Mouse (Mus musculus) embryonic facial prominence, embryonic 14.5 days (tissue): ENCODE results near the gene Ccdc39. TPM values are rescaled to one million over a fixed set of nuclear protein-coding genes. Genes with fewer than 3 reads are reported as not detected.

ENCODE experiments used
- ATAC-seq: fragments of 200-750 bp; cut with Nextera tagmentation; 2 replicates; pipeline ENCODE4 v1.8.0; 2017; ENCODE audit warnings: low read depth, moderate number of reproducible peaks, moderate TSS enrichment
- DNase-seq: peaks from one replicate; pipeline ENCODE4 v3.0.0-alpha.2; 2015; ENCODE audit warnings: low spot score
- H3K27ac ChIP-seq: fragments of 300-500 bp; sonication (generic); replicated peaks from 2 replicates; pipeline ENCODE4 v1.5.1; 2014; ENCODE audit warnings: low read depth, mild to moderate bottlenecking, low read length, moderate library complexity
- H3K27me3 ChIP-seq: fragments of 300-500 bp; sonication (generic); replicated peaks from 2 replicates; pipeline ENCODE4 v1.6.1; 2014; ENCODE audit warnings: low read length; ENCODE audit not compliant: control insufficient read depth, insufficient read depth
- H3K36me3 ChIP-seq: fragments of 300-500 bp; sonication (generic); 2 replicates; pipeline ENCODE4 v1.6.1; 2014; ENCODE audit warnings: low read length, mixed read lengths; ENCODE audit not compliant: control insufficient read depth, insufficient read depth
- H3K4me1 ChIP-seq: fragments of 300-500 bp; sonication (generic); 2 replicates; pipeline ENCODE4 v1.6.1; 2014; ENCODE audit warnings: antibody characterized with exemption, low read length; ENCODE audit not compliant: control insufficient read depth, insufficient read depth
- H3K4me2 ChIP-seq: fragments of 300-500 bp; sonication (generic); 2 replicates; pipeline ENCODE4 v1.6.1; 2014; ENCODE audit warnings: low read depth, mild to moderate bottlenecking, low read length, moderate library complexity, mixed read lengths
- H3K4me3 ChIP-seq: fragments of 300-500 bp; sonication (generic); 2 replicates; pipeline ENCODE4 v1.5.1; 2014; ENCODE audit warnings: low read depth, mild to moderate bottlenecking, low read length
- H3K9ac ChIP-seq: fragments of 300-500 bp; sonication (generic); 2 replicates; pipeline ENCODE4 v1.6.1; 2014; ENCODE audit warnings: low read depth, mild to moderate bottlenecking, low read length, moderate library complexity, mixed read lengths
- H3K9me3 ChIP-seq: fragments of 300-500 bp; sonication (generic); 2 replicates; pipeline ENCODE4 v1.6.1; 2016; ENCODE audit warnings: low read length; ENCODE audit not compliant: control insufficient read depth
- WGBS: fragments of 180-500 bp; shearing (Covaris S2); extraction: QIAGEN DNeasy Blood & Tissue Kit; methylation state at CpG from one replicate; pipeline ENCODE4 v1.1.7; 2014; 5-methylcytosine and 5-hydroxymethylcytosine counted together
- polyA plus RNA-seq: library from polyadenylated mRNA; unstranded; fragments of >200 nt; fragmentation: Nextera tagmentation; extraction: Ambion mirVana; gene quantifications from 2 replicates; pipeline ENCODE4 v1.2.1, GENCODE M21; 2014

The Ccdc39 gene
- 4.8 and 7.1 TPM in 2 replicates for polyA plus RNA-seq

- no peaks in the 10 kb centered on the region for H3K36me3 ChIP-seq
- WGBS, result 5% methylated on average over 26 of the region's 26 CpGs
- H3K9ac ChIP-seq, result peak within 1 kb of the TSS; percentile 70
- ATAC-seq (peak; percentile 95), DNase-seq (peak; percentile 91)
- H3K27me3 ChIP-seq, result no peaks in the 10 kb centered on the region
- 0 out of 2 replicates have a peak, but pooled peaks cover 6% of the 10 kb centered on the region for H3K4me1 ChIP-seq
- H3K9me3 ChIP-seq, result no peaks in the 10 kb centered on the region
- H3K27ac ChIP-seq, result no peak within 1 kb of the TSS
- H3K4me2 ChIP-seq, result peak within 1 kb of the TSS; percentile 86
- H3K4me3 ChIP-seq, result peak within 1 kb of the TSS; percentile 49
These were observed at the start of gene Ccdc39 for GRCm38 (mm10) chr3:33843801-33844632. Gene Ccdc39 (minus strand): TSS chr3:33844310.

- H3K27ac ChIP-seq, result no peak overlapping the region
- no peak for DNase-seq
- H3K4me2 ChIP-seq, result no peak overlapping the region
- H3K4me3 ChIP-seq, result no peak overlapping the region
- WGBS, result 91% methylated on average over 5 of the region's 5 CpGs
- no peaks in the 10 kb centered on the region for H3K27me3 ChIP-seq
- no peak for ATAC-seq
- H3K4me1 ChIP-seq, result no peaks in the 10 kb centered on the region
- H3K9me3 ChIP-seq, result no peaks in the 10 kb centered on the region
- no peaks in the 10 kb centered on the region for H3K36me3 ChIP-seq
- H3K9ac ChIP-seq, result no peak overlapping the region
These were observed 49.3 kb upstream of the Ccdc39 start for GRCm38 (mm10) chr3:33893433-33893832.

DNA sequence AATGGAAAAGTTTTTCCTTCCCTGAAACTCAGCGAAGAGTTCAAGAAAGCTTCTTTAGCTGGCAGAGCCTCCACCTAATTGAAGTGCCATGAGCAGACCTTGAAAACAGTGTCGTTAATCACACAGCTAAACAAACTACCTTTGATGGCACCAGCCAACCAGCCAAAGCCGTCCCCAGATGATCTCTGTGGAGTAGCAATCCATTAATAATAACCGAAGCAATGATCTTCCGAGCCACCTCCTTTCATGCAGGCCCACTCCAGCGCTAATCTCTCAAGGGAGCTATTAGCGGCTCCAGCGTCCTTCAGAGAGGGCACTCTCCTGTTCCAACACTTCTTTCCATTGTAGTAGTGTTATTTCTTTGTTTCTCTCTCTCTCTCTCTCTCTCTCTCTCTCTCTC, 43.3 kb upstream of the Ccdc39 start:
- Histone ChIP-seq H3K27ac (no peak overlapping the region), H3K9me3 (no peaks in the 10 kb centered on the region), H3K4me1 (no peaks in the 10 kb centered on the region), H3K4me3 (no peak overlapping the region), H3K36me3 (no peaks in the 10 kb centered on the region), H3K4me2 (no peak overlapping the region), H3K27me3 (no peaks in the 10 kb centered on the region), H3K9ac (no peak overlapping the region)
- DNase-seq, result no peak
- no peak for ATAC-seq
- 46% methylated on average over 8 of the region's 8 CpGs for WGBS

- Histone ChIP-seq H3K4me2 (no peak overlapping the region), H3K27me3 (no peaks in the 10 kb centered on the region)
- no peak for ATAC-seq
These were observed 39.0 kb upstream of the Ccdc39 start for GRCm38 (mm10) chr3:33883105-33883504.

GRCm38 (mm10) chr3:33882695-33883094, 38.6 kb upstream of the Ccdc39 start:
- 76% methylated on average over 2 of the region's 2 CpGs for WGBS
- DNase-seq, result no peak

More at GRCm38 (mm10) chr3:33883105-33883504, 39.0 kb upstream of the Ccdc39 start:
- H3K36me3 ChIP-seq, result no peaks in the 10 kb centered on the region
- no peak for DNase-seq
- H3K9ac ChIP-seq, result no peak overlapping the region
- H3K27ac ChIP-seq, result no peak overlapping the region
- WGBS, result 81% methylated on average over 6 of the region's 6 CpGs
- H3K4me1 ChIP-seq, result no peaks in the 10 kb centered on the region
- H3K9me3 ChIP-seq, result no peaks in the 10 kb centered on the region
- H3K4me3 ChIP-seq, result no peak overlapping the region

GRCm38 (mm10) chr3:33878661-33879060, 34.6 kb upstream of the Ccdc39 start:
- H3K27me3 ChIP-seq, result no peaks in the 10 kb centered on the region
- H3K4me3 ChIP-seq, result no peak overlapping the region
- no peak overlapping the region for H3K27ac ChIP-seq
- no peak overlapping the region for H3K9ac ChIP-seq
- H3K4me2 ChIP-seq, result no peak overlapping the region
- DNase-seq (no peak), ATAC-seq (no peak)
- 92% methylated on average over 6 of the region's 6 CpGs for WGBS
- no peaks in the 10 kb centered on the region for H3K36me3 ChIP-seq
- H3K4me1 ChIP-seq, result no peaks in the 10 kb centered on the region; the same call in 1 of the 2 replicates
- no peaks in the 10 kb centered on the region for H3K9me3 ChIP-seq

More at GRCm38 (mm10) chr3:33882695-33883094, 38.6 kb upstream of the Ccdc39 start:
- Histone ChIP-seq H3K4me1 (no peaks in the 10 kb centered on the region), H3K36me3 (no peaks in the 10 kb centered on the region), H3K27ac (no peak overlapping the region), H3K9me3 (no peaks in the 10 kb centered on the region), H3K4me3 (no peak overlapping the region), H3K9ac (no peak overlapping the region), H3K27me3 (no peaks in the 10 kb centered on the region), H3K4me2 (no peak overlapping the region)
- no peak for ATAC-seq

- no peak for ATAC-seq
- WGBS, result 74% methylated on average over 12 of the region's 12 CpGs
- no peaks in the 10 kb centered on the region for H3K36me3 ChIP-seq
These were observed 30.6 kb upstream of the Ccdc39 start for GRCm38 (mm10) chr3:33874456-33875286.

DNA sequence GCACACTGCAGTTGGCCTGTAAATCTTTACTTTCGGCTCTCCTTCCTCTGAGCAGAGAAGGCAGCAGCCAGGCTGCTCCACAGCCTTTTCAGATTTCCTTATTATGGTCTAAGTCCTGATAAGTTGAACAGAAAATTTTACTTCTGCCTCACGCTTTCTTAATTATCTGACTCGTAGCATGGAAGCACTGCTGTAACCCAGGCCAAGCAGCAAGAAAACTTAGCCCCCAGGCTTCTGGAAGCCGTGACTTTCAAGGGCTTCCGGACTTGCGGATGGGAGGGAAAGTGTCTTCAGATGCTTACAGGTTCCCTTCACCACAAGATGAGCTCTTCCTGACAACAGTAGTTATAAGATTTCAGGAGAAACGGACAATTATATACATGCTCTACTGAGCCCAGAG, 29.7 kb upstream of the Ccdc39 start:
- no peak overlapping the region for H3K4me2 ChIP-seq
- H3K4me1 ChIP-seq, result no peaks in the 10 kb centered on the region; the same call in 1 of the 2 replicates
- ATAC-seq (no peak), DNase-seq (no peak)
- H3K9ac ChIP-seq, result no peak overlapping the region
- WGBS, result 41% methylated on average over 7 of the region's 7 CpGs
- H3K27me3 ChIP-seq, result no peaks in the 10 kb centered on the region
- no peaks in the 10 kb centered on the region for H3K36me3 ChIP-seq
- H3K27ac ChIP-seq, result no peak overlapping the region
- H3K9me3 ChIP-seq, result no peaks in the 10 kb centered on the region
- H3K4me3 ChIP-seq, result no peak overlapping the region

More at GRCm38 (mm10) chr3:33874456-33875286, 30.6 kb upstream of the Ccdc39 start:
- H3K27me3 ChIP-seq, result no peaks in the 10 kb centered on the region
- H3K4me1 ChIP-seq, result no peaks in the 10 kb centered on the region; the same call in 1 of the 2 replicates
- no peak for DNase-seq
- H3K9ac ChIP-seq, result no peak overlapping the region
- H3K4me2 ChIP-seq, result no peak overlapping the region
- H3K27ac ChIP-seq, result no peak overlapping the region
- H3K9me3 ChIP-seq, result no peaks in the 10 kb centered on the region
- H3K4me3 ChIP-seq, result no peak overlapping the region
